Mouse (Mus musculus) CH12.LX (cell line): ENCODE measurements around the gene Olfr1410. TPM values are rescaled to one million over a fixed set of nuclear protein-coding genes. Genes with fewer than 3 reads are reported as not detected.

Source experiments
- polyA plus RNA-seq: library from polyadenylated mRNA; unstranded; fragments of >175 nt; gene quantifications from 2 replicates; pipeline ENCODE4 v1.2.1, GENCODE M21; 2012; ENCODE audit warnings: low read depth; ENCODE audit not compliant: insufficient read length
- total RNA-seq, 2 experiments: library from RNA; depleted of rRNA; stranded (reverse); fragments of 300-350 nt in 1 of 2; fragments of >200 nt in 1 of 2; gene quantifications; 2 replicates each; pipeline ENCODE4 v1.2.3; 2012 to 2014

Olfr1410 gene
- total and polyA plus RNA-seq, 3 experiments: 0.08 TPM; not detected in 2

Other genes starting within 250 kb of the Olfr1410 start
- gene Ndufa10, start 131.9 kb upstream of the Olfr1410 start, total RNA-seq (2012; rRNA removed): 103 and 111 TPM in 2 replicates
- 139 and 142 TPM in 2 replicates for gene Ndufa10, start 131.9 kb upstream of the Olfr1410 start, total RNA-seq (2014; rRNA removed)
- gene Ndufa10, start 131.9 kb upstream of the Olfr1410 start, polyA plus RNA-seq: 230 and 296 TPM in 2 replicates
- gene Olfr1416, start 120.7 kb upstream of the Olfr1410 start, total RNA-seq (2012; rRNA removed): not detected in 2 replicates
- gene Olfr1416, start 120.7 kb upstream of the Olfr1410 start, total RNA-seq (2014; rRNA removed): not detected in 2 replicates
- gene Olfr1416, start 120.7 kb upstream of the Olfr1410 start, polyA plus RNA-seq: not detected in 2 replicates
- gene Olfr1415, start 109.7 kb upstream of the Olfr1410 start, total RNA-seq (2012; rRNA removed): not detected in 2 replicates
- gene Olfr1415, start 109.7 kb upstream of the Olfr1410 start, total RNA-seq (2014; rRNA removed): not detected in 2 replicates
- gene Olfr1415, start 109.7 kb upstream of the Olfr1410 start, polyA plus RNA-seq: not detected in 2 replicates
- gene Olfr1414, start 87.1 kb upstream of the Olfr1410 start, total RNA-seq (2012; rRNA removed): 0.25 TPM in 2 replicates
- gene Olfr1414, start 87.1 kb upstream of the Olfr1410 start, total RNA-seq (2014; rRNA removed): 0.20 TPM in 1 of 2 replicates, not detected in the other
- not detected in 2 replicates for gene Olfr1414, start 87.1 kb upstream of the Olfr1410 start, polyA plus RNA-seq
- not detected in 2 replicates for gene Olfr1413, start 34.5 kb upstream of the Olfr1410 start, total RNA-seq (2012; rRNA removed)
- gene Olfr1413, start 34.5 kb upstream of the Olfr1410 start, total RNA-seq (2014; rRNA removed): not detected in 2 replicates
- not detected in 2 replicates for gene Olfr1413, start 34.5 kb upstream of the Olfr1410 start, polyA plus RNA-seq
- gene Olfr1412, start 20.0 kb upstream of the Olfr1410 start, total RNA-seq (2012; rRNA removed): not detected in 2 replicates
- not detected in 2 replicates for gene Olfr1412, start 20.0 kb upstream of the Olfr1410 start, total RNA-seq (2014; rRNA removed)
- gene Olfr1412, start 20.0 kb upstream of the Olfr1410 start, polyA plus RNA-seq: not detected in 2 replicates
- not detected in 2 replicates for gene Olfr1411, start 11.4 kb upstream of the Olfr1410 start, total RNA-seq (2012; rRNA removed)
- gene Olfr1411, start 11.4 kb upstream of the Olfr1410 start, total RNA-seq (2014; rRNA removed): not detected in 2 replicates
- gene Olfr1411, start 11.4 kb upstream of the Olfr1410 start, polyA plus RNA-seq: not detected in 2 replicates
- 0.08 TPM in 1 of 2 replicates, not detected in the other for gene Olfr12, start 12.0 kb downstream of the Olfr1410 start, total RNA-seq (2012; rRNA removed)
- not detected in 2 replicates for gene Olfr12, start 12.0 kb downstream of the Olfr1410 start, total RNA-seq (2014; rRNA removed)
- not detected in 2 replicates for gene Olfr12, start 12.0 kb downstream of the Olfr1410 start, polyA plus RNA-seq
- gene Cops9, start 36.2 kb downstream of the Olfr1410 start, total RNA-seq (2012; rRNA removed): 209 and 220 TPM in 2 replicates
- 169 and 185 TPM in 2 replicates for gene Cops9, start 36.2 kb downstream of the Olfr1410 start, total RNA-seq (2014; rRNA removed)
- gene Cops9, start 36.2 kb downstream of the Olfr1410 start, polyA plus RNA-seq: 168 and 182 TPM in 2 replicates
- gene Otos, start 43.1 kb downstream of the Olfr1410 start, total RNA-seq (2012; rRNA removed): not detected in 2 replicates
- not detected in 2 replicates for gene Otos, start 43.1 kb downstream of the Olfr1410 start, total RNA-seq (2014; rRNA removed)
- gene Otos, start 43.1 kb downstream of the Olfr1410 start, polyA plus RNA-seq: 0.24 TPM in 1 of 2 replicates, not detected in the other
- gene Gpc1, start 225.9 kb downstream of the Olfr1410 start, total RNA-seq (2012; rRNA removed): 0.55 and 0.59 TPM in 2 replicates
- gene Gpc1, start 225.9 kb downstream of the Olfr1410 start, total RNA-seq (2014; rRNA removed): 0.05 TPM in 1 of 2 replicates, not detected in the other
- 0.11 TPM in 1 of 2 replicates, not detected in the other for gene Gpc1, start 225.9 kb downstream of the Olfr1410 start, polyA plus RNA-seq